Mouse (Mus musculus): ENCODE measurements around the gene Arap1.

DNA sequence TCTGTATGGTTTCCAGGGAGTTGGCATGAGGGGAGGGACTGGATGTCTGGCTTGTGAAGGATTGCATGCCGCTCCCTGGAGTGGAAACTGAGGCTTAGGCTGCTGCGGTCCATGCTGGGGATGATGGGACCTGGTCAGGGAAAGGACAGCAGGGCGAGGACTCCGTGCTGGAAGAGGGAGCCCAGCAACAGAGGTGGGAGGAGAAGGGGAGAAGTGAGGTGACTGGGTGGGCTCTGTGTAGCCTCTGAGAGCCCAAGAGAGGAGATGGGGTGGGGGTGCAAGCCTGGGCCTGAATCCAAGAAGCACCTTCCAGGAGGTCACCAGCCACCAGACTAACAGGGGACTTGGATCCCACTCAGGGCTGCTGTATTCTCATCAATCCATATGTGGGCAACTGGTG is 108.5 kb downstream of the Arap1 start:
- TF ChIP-seq MAX (IDR thresholded peaks at IDR 0.05; ENCODE audit: low read length), result no peak
- no peak for TF ChIP-seq POLR2A (IDR thresholded peaks at IDR 0.05; ENCODE audit: low read depth, low read length)
- no peak for TF ChIP-seq UBTF (IDR thresholded peaks at IDR 0.05; ENCODE audit: low read depth, low read length)
- no peak for TF ChIP-seq USF1 (IDR thresholded peaks at IDR 0.05; ENCODE audit: low read depth, low read length)
- no peak for TF ChIP-seq CTCF (conservative IDR thresholded peaks at IDR 0.05 in 1 of 2, IDR thresholded peaks at IDR 0.05 in 1 of 2; ENCODE audit: low read depth in 2 of 2, low read length in 2 of 2)
- TF ChIP-seq HCFC1 (IDR thresholded peaks at IDR 0.05; ENCODE audit: low read depth, low read length), result no peak
- no peak for TF ChIP-seq KAT2A (IDR thresholded peaks at IDR 0.05; ENCODE audit: insufficient replicate concordance, low read length)

All from CH12.LX (cell line).